Mouse (Mus musculus): ENCODE data around the gene Cadps. TPM values are rescaled to one million over a fixed set of nuclear protein-coding genes. Genes with fewer than 3 reads are reported as not detected.

Cadps gene
- polyA plus RNA-seq, 1 experiment, result 194 TPM

- 60% methylated on average over 3 of the region's 3 CpGs for WGBS
- H3K4me3 ChIP-seq (ENCODE audit: insufficient read depth, low read depth, low read length), result no peak overlapping the region
- no peak overlapping the region for H3K27ac ChIP-seq (ENCODE audit: insufficient read depth, low read depth, low read length)
- peaks cover 3% of the 10 kb centered on the region for H3K4me1 ChIP-seq (ENCODE audit: control insufficient read depth, insufficient read depth, low read length)
- TF ChIP-seq POLR2A (IDR thresholded peaks at IDR 0.05; ENCODE audit: insufficient read depth, low read depth, low read length), result no peak
Measured at GRCm38 (mm10) chr14:12530554-12530953, 292.3 kb downstream of the Cadps start.

DNA sequence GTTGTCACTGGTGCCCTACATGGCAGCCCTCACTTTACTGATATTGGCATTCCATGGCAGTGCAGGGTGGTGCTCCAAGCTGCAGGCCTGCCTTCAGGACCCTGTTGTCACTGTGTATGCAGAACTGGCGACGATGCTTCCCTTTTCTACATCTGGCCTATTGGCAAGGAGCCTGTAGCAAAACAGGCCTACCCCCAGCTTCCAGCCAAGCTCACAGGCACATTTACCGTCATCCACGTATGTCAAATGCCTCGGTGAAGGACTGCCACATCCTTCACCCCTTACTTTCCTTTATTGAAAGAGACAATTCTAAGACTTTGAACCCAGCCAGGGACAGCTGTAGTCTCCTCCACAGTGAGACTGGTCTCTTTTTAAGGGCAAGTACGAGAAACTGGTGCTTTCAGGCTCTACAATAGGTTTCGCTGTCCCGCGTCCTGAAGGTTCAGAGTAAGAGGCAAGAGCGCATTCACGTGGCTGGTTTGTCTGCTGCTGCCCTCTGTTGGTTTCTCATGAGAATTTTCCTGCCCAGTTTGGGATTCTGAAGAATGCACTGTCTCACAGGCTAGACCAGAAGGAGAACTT, 292.8 kb downstream of the Cadps start:
- no peak overlapping the region for H3K4me3 ChIP-seq (ENCODE audit: insufficient read depth, low read depth, low read length)
- no peak for TF ChIP-seq POLR2A (IDR thresholded peaks at IDR 0.05; ENCODE audit: insufficient read depth, low read depth, low read length)
- TF ChIP-seq CTCF (IDR thresholded peaks at IDR 0.05; ENCODE audit: insufficient read depth, low read depth, low read length), result no peak; the same call in 1 of the 2 replicates
- WGBS, result 20% methylated on average over 11 of the region's 11 CpGs

DNA sequence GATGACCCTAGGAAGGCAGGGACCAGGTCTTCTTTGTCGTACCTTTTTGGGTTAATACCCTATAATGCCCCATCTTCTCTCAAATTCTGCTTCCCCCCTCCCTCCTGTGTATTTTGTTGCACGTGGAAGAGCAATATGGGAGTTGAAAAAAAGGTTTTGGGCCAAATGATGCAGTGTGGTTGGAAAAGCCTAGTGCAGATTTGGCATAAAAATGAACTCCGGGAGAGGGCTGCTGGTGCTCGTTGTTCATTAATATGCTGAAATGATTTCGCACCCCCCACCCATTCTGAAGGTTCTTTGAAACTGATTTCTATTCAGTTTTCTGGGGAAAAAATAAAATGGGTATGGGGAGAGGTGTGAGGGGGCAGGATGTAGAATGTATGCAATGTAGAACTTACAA, 295.6 kb downstream of the Cadps start:
- TF ChIP-seq POLR2A (IDR thresholded peaks at IDR 0.05; ENCODE audit: insufficient read depth, low read depth, low read length) (no peak), CTCF (IDR thresholded peaks at IDR 0.05; ENCODE audit: insufficient read depth, low read depth, low read length) (no peak)
- Histone ChIP-seq H3K4me1 (ENCODE audit: control insufficient read depth, insufficient read depth, low read length) (peaks cover 3% of the 10 kb centered on the region), H3K27ac (ENCODE audit: insufficient read depth, low read depth, low read length) (no peak overlapping the region), H3K4me3 (ENCODE audit: insufficient read depth, low read depth, low read length) (no peak overlapping the region)
- 68% methylated on average over 5 of the region's 5 CpGs for WGBS

More for the DNA sequence above, 292.8 kb downstream of the Cadps start:
- H3K4me1 ChIP-seq (ENCODE audit: control insufficient read depth, insufficient read depth, low read length), result peaks cover 3% of the 10 kb centered on the region
- H3K27ac ChIP-seq (ENCODE audit: insufficient read depth, low read depth, low read length), result no peak overlapping the region

- Histone ChIP-seq H3K4me1 (ENCODE audit: control insufficient read depth, insufficient read depth, low read length) (no peaks in the 10 kb centered on the region), H3K4me3 (ENCODE audit: insufficient read depth, low read depth, low read length) (no peak overlapping the region), H3K27ac (ENCODE audit: insufficient read depth, low read depth, low read length) (no peak overlapping the region)
- TF ChIP-seq POLR2A (IDR thresholded peaks at IDR 0.05; ENCODE audit: insufficient read depth, low read depth, low read length) (no peak), CTCF (IDR thresholded peaks at IDR 0.05; ENCODE audit: insufficient read depth, low read depth, low read length) (no peak)
- WGBS, result 75% methylated on average over 7 of the region's 7 CpGs
Measured at GRCm38 (mm10) chr14:12507018-12507417, 315.9 kb downstream of the Cadps start.

- WGBS, result 82% methylated on average over 12 of the region's 12 CpGs
- TF ChIP-seq CTCF (IDR thresholded peaks at IDR 0.05; ENCODE audit: insufficient read depth, low read depth, low read length), result no peak
- TF ChIP-seq POLR2A (IDR thresholded peaks at IDR 0.05; ENCODE audit: insufficient read depth, low read depth, low read length), result no peak
- Histone ChIP-seq H3K4me1 (ENCODE audit: control insufficient read depth, insufficient read depth, low read length) (no peaks in the 10 kb centered on the region), H3K27ac (ENCODE audit: insufficient read depth, low read depth, low read length) (no peak overlapping the region), H3K4me3 (ENCODE audit: insufficient read depth, low read depth, low read length) (no peak overlapping the region)
Measured at GRCm38 (mm10) chr14:12504191-12504947, 318.5 kb downstream of the Cadps start.

- WGBS, result 86% methylated on average over 4 of the region's 4 CpGs
- TF ChIP-seq CTCF (IDR thresholded peaks at IDR 0.05; ENCODE audit: insufficient read depth, low read depth, low read length) (no peak), POLR2A (IDR thresholded peaks at IDR 0.05; ENCODE audit: insufficient read depth, low read depth, low read length) (no peak)
- H3K4me3 ChIP-seq (ENCODE audit: insufficient read depth, low read depth, low read length), result no peak overlapping the region
- no peaks in the 10 kb centered on the region for H3K4me1 ChIP-seq (ENCODE audit: control insufficient read depth, insufficient read depth, low read length)
- H3K27ac ChIP-seq (ENCODE audit: insufficient read depth, low read depth, low read length), result no peak overlapping the region
Measured at GRCm38 (mm10) chr14:12462206-12462605, 360.7 kb downstream of the Cadps start.

DNA sequence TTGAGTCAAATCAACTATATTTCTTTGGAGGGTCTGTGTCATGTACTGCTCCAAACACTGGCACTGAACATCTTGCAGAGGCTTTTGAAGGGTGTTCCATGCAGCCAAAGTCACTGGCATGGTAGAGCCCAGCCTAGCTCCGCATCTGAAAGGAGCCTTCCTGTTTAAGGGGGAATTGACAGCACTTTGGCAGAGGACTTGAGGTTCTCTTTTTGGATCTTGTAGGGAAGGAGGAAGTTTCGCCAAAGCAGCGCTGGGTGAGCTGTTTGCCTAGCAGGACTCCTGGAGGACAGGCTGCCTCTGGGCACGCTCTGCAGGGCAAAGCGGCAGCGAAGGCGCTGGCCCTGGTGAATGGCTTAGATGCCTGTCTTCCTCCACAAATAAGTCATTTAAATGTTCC, 363.2 kb downstream of the Cadps start:
- Histone ChIP-seq H3K4me1 (ENCODE audit: control insufficient read depth, insufficient read depth, low read length) (peaks cover 3% of the 10 kb centered on the region), H3K27ac (ENCODE audit: insufficient read depth, low read depth, low read length) (no peak overlapping the region), H3K4me3 (ENCODE audit: insufficient read depth, low read depth, low read length) (no peak overlapping the region)
- WGBS, result 65% methylated on average over 7 of the region's 7 CpGs
- TF ChIP-seq POLR2A (IDR thresholded peaks at IDR 0.05; ENCODE audit: insufficient read depth, low read depth, low read length) (no peak), CTCF (IDR thresholded peaks at IDR 0.05; ENCODE audit: insufficient read depth, low read depth, low read length) (no peak)

DNA sequence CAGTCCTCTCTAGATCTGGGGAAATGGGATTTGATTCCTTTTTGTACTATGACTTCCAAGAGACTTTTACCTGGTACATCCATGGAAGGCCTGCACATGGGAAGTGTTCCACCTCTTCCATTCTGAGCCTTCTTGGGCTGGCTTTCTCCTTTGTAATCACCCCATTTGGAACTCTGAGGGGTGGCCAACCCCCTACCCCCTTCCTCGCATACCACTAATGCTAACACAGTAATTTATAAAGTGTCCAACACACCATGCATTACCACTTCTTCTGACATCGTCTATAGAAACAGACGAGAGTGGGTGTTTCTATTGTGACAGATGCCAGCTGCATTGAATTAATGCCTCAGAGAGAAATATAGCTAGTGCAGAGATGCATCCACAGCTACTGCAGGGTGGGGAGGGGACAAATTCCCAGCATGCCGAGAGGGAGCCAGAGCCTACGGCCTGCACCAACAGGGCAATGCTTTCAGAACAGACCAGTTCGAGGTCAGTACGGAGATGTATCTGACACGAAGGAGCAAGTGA, 367.8 kb downstream of the Cadps start:
- 42% methylated on average over 8 of the region's 8 CpGs for WGBS
- TF ChIP-seq POLR2A (IDR thresholded peaks at IDR 0.05; ENCODE audit: insufficient read depth, low read depth, low read length) (no peak), CTCF (IDR thresholded peaks at IDR 0.05; ENCODE audit: insufficient read depth, low read depth, low read length) (no peak)
- peaks cover 3% of the 10 kb centered on the region for H3K4me1 ChIP-seq (ENCODE audit: control insufficient read depth, insufficient read depth, low read length)
- H3K27ac ChIP-seq (ENCODE audit: insufficient read depth, low read depth, low read length), result no peak overlapping the region
- H3K4me3 ChIP-seq (ENCODE audit: insufficient read depth, low read depth, low read length), result no peak overlapping the region

DNA sequence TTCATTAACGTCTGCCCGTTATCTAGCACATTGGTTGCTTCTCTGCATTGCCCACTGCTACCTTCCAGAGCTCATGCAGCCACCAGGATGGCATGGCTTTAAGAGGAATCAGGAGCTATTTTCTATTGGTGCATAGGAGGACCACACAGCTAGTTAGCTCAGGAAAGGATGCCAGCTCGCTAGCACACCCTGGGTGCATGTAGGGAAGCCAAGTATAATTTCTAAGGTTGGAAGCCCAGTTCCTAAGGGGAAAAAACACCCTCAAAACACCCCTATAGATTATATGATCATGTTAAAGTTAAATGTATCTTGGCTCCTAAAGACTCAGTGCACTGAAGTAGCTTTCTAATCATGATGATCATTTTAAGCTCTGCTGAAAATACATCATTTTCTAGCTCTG, 372.1 kb downstream of the Cadps start:
- H3K27ac ChIP-seq (ENCODE audit: insufficient read depth, low read depth, low read length), result no peak overlapping the region
- TF ChIP-seq CTCF (IDR thresholded peaks at IDR 0.05; ENCODE audit: insufficient read depth, low read depth, low read length) (no peak), POLR2A (IDR thresholded peaks at IDR 0.05; ENCODE audit: insufficient read depth, low read depth, low read length) (no peak)
- peaks cover 3% of the 10 kb centered on the region for H3K4me1 ChIP-seq (ENCODE audit: control insufficient read depth, insufficient read depth, low read length)
- 86% methylated on average over 3 of the region's 3 CpGs for WGBS
- H3K4me3 ChIP-seq (ENCODE audit: insufficient read depth, low read depth, low read length), result no peak overlapping the region

All from olfactory bulb, adult 2 months (tissue).